Mouse (Mus musculus) liver, adult 2 months (tissue): ENCODE results near the gene Pa2g4.

Experiments used
- CTCF ChIP-seq: fragments of 200-500 bp; IDR thresholded peaks from 2 replicates; pipeline ENCODE4 v1.5.1; 2011; ENCODE audit warnings: low read depth, low read length, control low read depth
- POLR2A ChIP-seq: fragments of 200-500 bp; IDR thresholded peaks from 2 replicates; pipeline ENCODE4 v1.6.1; 2011; ENCODE audit warnings: low read length, control low read depth; ENCODE audit not compliant: insufficient read depth; ENCODE audit errors: extremely low read depth

GRCm38 (mm10) chr10:128606483-128606882, 40.7 kb upstream of the Pa2g4 start:
- TF ChIP-seq CTCF (no peak), POLR2A (no peak)
